Mouse (Mus musculus): ENCODE results near the gene Cage1.

Cage1 gene

DNA sequence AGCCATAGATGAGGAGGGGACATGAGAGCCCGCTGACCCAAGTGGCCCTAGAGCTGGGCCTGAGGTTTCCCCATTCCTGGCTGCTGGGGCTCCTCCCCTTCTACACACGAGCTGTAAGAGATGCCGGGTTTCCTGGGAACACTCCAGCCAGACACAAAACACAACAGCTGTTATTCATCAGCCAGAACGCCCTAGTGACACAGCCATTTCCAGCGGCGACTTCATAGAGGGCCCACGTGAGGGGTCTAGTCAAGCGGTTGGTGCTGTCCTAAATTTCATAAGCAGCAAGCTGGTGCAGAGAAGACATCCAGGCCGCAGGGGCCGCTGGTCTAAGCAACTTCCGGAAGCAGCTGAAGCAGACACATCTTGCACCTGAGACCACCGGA is 69.8 kb downstream of the Cage1 start:
- no peak for DNase-seq (ENCODE audit: extremely low read depth, low read depth, low spot score)

DNA sequence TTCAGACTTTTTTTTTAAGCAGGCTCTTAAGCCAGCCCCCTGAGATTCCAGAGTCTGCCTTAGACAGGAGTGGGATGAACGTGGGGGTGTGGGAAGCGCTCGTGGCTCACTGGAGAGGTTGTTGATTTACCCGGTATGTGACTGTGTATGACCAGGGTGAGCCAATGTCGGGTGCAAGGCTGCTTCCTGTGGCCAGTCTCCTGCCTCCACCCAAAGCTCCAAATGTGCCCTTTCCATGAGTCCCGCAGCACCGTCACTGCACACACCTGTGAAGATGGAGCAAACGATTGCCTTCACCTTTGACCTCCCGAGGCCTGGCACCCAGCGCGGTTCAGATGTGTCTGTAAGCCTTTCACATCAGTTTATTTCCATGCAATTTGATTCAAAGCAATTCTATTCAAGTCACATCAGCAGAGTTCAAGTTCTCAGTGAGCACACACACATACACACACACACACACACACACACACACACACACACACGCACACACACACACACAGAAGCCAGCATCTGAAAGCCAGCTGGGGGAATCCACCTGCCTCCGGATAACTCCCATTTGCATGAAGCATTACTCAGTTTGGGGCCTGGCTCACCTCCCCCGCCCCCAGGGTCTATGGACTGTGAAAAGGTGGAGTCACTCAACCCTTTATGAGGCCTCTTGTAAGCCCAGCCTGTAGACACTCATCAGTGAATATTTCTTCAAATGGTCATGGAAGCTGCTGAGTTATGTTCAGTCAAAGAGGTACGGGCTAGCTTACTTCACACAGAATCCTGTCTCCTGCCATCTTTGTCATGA is 70.4 kb downstream of the Cage1 start:
- no peak for DNase-seq (ENCODE audit: extremely low read depth, low read depth, low spot score)

DNA sequence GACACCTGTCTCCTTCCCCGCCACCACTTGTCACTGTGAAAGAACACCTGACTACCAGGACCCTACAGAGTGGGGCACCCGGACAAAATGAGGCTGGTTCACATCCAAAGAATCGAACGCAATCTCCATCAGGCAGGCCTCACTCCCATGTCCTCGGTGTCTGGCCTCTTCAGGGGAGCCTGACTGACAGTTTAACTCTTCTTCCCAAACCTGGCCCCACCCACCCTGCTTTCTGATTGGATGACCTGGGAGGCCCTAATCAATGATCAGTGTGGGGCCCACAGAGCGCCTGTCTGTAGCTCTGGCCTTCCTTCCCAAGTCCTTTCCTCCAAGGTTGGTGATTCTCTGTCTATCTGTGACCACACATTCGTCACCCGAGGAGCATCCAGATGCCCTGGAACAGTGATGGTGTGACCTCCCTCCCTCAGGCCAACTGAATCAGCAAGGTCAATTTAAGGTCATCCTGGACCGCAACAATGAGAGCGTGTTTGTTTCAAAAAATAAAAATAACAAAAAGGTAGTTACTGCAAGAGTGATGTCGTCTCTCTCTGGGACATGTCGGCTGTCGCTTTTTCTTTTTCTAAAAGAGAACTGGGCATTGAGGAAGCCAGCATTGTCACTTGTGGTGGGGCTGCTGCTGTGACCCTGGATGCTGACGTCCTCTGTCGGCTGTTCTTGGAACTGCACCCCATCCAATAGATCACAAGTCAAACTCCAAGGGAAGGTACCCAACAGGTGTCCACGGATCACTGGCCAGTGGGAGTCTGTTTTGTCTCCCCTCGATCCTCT is 71.5 kb downstream of the Cage1 start:
- no peak for DNase-seq (ENCODE audit: extremely low read depth, low read depth, low spot score)

DNA sequence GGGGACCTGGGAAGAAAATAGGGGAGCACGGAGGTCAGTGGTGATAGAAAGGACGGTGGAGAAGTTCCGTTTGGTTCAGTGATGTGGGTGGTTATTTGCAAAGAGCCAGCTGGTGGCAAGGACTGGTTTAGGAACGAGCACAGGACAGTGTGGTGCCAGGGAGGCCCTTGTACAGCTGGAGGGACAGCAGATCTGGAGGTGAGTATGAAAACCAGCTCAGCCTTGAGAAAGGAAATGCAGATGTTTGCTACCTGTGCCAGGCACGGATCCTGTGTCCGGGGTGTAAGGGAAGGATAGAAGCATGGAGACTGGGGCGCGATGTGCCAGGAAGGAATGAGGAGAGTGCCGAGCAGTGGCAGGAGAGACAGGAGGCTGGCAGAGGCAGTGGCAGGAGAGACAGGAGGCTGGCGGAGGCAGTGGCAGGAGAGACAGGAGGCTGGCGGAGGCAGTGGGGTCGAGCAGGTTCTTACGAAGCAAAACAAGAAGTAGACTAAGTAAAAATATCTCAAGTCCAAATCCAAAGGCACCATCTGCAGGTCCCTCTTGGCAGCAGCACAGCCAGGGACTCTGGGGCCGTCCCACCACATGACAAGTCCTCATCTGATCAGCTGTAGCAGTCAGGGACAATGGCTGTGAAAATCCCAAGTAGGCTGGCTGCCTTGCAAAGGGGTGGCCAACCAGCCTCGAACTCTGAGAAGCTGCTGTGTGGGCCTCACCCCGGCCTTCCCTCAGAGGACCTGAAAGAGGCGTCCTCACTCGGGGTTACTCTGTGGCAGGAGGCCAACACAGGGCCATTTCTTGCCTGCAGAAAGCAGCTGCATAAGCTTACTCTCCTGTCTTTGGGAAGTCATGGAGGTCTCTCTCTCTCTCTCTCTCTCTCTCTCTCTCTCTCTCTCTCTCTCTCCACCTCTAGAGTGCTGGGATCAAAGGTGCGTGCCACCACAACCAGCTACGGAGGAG is 72.5 kb downstream of the Cage1 start:
- no peak for DNase-seq (ENCODE audit: extremely low read depth, low read depth, low spot score)

DNA sequence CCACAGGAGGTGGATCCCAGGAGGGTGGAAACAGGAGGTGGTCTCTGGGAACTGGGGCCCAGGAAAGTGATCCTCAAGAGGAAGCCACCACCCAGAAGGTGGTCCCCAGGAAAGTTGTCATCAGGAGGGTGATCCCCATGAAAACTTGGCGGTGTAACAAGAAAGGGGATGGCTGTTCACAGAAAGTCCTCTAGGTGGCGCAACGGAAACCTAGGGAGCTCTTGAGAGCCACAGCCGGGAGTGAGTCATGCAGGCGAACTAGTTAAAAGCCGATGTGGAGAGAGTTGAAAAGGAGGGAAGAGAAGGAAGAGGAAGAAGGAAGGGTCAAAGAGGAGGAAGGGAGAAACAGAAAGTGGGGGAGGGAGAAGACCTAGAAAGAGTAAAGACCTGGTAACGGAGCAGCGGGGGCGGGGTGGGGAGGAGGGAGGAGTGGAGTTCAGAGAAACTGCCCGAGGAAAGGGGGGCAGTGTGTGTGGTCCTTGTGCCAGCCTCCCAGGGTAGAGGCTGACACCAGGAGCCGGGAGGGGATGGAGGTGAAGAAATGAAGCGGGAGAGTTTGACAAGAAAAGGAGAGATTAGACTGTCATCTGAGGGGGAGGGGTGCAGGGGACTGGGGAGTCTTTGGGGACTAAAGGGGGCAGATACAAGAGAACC is 73.4 kb downstream of the Cage1 start:
- no peak for DNase-seq (ENCODE audit: extremely low read depth, low read depth, low spot score)

DNA sequence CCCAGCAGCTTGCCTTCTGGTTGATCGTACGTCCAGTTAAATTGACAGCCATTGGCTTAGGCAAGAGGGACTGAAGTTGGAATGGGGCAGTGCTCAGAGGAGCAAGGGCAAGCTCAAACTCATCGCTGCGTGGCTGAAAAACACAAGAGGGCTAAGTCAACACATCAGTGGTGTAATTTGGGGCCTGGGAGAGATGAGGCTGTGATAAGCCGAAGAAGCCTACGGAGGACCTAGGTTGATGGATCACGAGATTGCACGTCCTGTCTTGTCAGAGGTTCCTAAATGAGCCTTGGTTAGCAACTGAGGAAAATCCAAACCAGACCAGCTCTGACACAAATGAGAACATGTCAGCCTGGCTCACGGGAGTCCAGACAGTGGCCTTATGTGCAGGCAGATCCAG is 74.3 kb downstream of the Cage1 start:
- peak; percentile 73 for DNase-seq (ENCODE audit: extremely low read depth, low read depth, low spot score)

DNA sequence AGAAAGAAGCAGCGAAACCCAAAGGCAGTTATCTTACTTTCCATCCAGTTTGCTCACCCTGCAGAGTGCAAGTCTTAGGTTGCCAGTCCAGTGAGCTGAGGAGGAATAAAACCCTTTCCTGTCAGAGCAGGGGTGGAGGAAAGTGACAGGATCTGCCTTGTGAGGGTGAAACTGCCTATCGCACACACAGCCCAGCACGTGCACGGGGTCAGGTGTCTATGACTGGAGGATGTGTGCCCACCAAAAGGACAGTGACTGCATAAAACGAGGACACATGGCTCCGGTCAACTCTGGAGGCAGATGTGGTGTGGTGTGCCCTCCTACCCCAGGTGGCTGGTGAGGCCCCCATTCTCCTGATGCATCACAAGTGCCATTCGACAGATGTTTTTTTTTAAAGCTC is 76.9 kb downstream of the Cage1 start:
- no peak for DNase-seq (ENCODE audit: extremely low read depth, low read depth, low spot score)

DNA sequence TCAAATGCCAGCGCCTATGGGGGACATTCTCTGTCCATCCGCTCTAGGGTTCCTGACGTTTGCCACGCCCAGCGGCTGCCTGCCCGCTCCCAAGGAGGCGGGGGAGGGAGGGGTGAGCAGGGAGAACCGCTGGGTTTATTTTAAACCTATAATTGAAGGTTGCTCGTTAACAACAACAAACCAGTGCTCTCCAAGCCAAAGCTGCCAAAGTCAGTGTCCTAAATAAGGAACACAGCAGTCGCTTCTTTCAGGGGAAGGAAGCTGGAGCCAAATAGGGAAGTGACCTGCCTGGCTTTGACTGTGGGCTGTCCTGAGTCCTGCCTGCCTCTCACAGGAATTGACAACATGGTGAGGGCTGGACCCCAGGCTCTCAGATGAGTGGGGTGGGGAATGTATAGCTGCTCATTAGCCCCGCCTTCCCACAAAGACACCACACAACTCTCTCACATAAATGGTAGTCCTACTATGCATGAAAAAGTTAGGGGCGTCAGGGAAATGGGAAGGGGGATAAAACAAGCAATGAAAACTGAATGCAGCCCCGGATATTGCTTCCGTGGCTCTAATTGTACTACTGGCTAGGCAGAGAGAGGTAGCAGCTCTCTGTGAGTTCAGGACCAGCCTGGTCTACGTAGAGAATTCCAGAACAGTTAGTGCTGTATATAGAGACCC is 77.5 kb downstream of the Cage1 start:
- DNase-seq (ENCODE audit: extremely low read depth, low read depth, low spot score), result no peak

DNA sequence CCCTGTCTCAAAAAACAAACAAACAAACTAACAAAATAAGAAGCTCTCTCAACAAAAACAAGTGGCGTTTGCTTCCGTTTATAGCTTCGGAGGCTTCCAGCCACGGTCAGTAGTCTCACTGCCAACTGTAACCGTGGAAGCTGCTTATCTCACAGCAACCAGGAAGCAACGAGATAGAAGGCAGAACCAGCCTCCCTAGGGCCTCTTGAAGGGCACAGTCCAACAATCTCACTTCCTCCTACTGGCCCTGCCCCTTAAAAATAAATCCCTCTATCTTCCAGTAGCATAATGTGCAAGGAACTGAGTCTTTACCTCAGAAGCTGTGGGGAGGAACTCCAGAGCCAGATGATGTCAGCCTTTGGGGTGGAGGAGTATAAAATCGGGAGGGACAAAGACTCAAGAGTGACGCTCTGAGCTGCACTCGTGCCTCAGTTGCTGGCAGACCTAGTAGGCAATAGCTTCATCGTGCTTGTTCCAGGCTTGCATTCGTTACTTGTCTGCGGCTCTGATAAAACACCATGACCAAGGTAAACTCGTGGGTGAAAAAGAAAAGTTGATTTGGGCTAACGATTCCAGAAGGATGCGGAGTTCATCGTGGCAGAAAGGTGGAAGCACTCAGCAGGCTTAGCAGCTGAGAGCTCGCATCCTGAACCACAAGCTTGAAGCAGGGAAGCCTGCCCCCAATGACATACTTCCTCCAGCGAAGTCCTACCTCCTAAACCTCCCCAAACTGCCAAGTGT is 78.2 kb downstream of the Cage1 start:
- no peak for DNase-seq (ENCODE audit: extremely low read depth, low read depth, low spot score)
